ENCODE assay signal across 8 mouse cellular contexts in genomic region chr9:45121769-45122168, GRCm38 (mm10). TPM values are rescaled to one million over a fixed set of nuclear protein-coding genes. Genes with fewer than 3 reads are reported as not detected.
DNase-seq lines count a peak whose midpoint lies in the region; ATAC-seq and TF ChIP-seq lines count a peak whose summit lies in the region.

No protein-coding gene starts in this region.

- H3K27me3 ChIP-seq in ES-Bruce4 (ENCODE audit: control insufficient read depth, insufficient read depth, low read length, poor library complexity, severe bottlenecking): no peaks in the 10 kb centered on the region
- no peaks in the 10 kb centered on the region for H3K27me3 ChIP-seq in forebrain, embryonic 15.5 days
- H3K27me3 ChIP-seq in liver, postnatal 0 days (ENCODE audit: insufficient read depth, low read length): 0 out of 2 replicates have a peak, but pooled peaks cover 10% of the 10 kb centered on the region
- H3K27me3 ChIP-seq in neural tube, embryonic 14.5 days (ENCODE audit: control insufficient read depth, insufficient read depth, low read length): no peaks in the 10 kb centered on the region

- H3K4me2 ChIP-seq in forebrain, embryonic 15.5 days (replicated peaks): peak overlapping the region; percentile 34
- peak overlapping the region; percentile 27 for H3K4me2 ChIP-seq in liver, postnatal 0 days (ENCODE audit: low read depth, low read length)
- peak overlapping the region; percentile 46 for H3K4me2 ChIP-seq in neural tube, embryonic 14.5 days (ENCODE audit: low read depth, low read length)

- no peaks in the 10 kb centered on the region for H3K9me3 ChIP-seq in ES-Bruce4 (replicated peaks; ENCODE audit: control insufficient read depth, insufficient read depth, low read length, poor library complexity, severe bottlenecking)
- H3K9me3 ChIP-seq in forebrain, embryonic 15.5 days: no peaks in the 10 kb centered on the region
- H3K9me3 ChIP-seq in liver, postnatal 0 days (ENCODE audit: low read length): no peaks in the 10 kb centered on the region
- no peaks in the 10 kb centered on the region for H3K9me3 ChIP-seq in neural tube, embryonic 14.5 days (ENCODE audit: control insufficient read depth, low read length)

- no peak overlapping the region for H3K27ac ChIP-seq in ES-Bruce4 (ENCODE audit: insufficient read depth, low read length)
- no peak overlapping the region for H3K27ac ChIP-seq in forebrain, embryonic 15.5 days (replicated peaks)
- no peak overlapping the region for H3K27ac ChIP-seq in liver, postnatal 0 days (ENCODE audit: low read depth)
- no peak overlapping the region for H3K27ac ChIP-seq in neural tube, embryonic 14.5 days (ENCODE audit: low read depth, low read length)

- intact Hi-C loops in heart, postnatal 14 days (cut with DNase I): loop anchor here (1.0 kb wide), 1 partner anchor 25 kb away; no protein-coding TSS in a partner anchor

- peak; percentile 75 to 81 for DNase-seq in heart, postnatal 14 days
- DNase-seq in large intestine, adult 2 months (ENCODE audit: low read depth, low spot score): peak; percentile 57
- peak; percentile 80 for DNase-seq in liver, postnatal 0 days
- peak; percentile 47 for DNase-seq in testis, postnatal 14 days (ENCODE audit: low spot score)

- TF ChIP-seq POLR2A in ES-Bruce4 (IDR thresholded peaks at IDR 0.05; ENCODE audit: insufficient read depth, low read length): no peak

- no peaks in the 10 kb centered on the region for H3K4me1 ChIP-seq in ES-Bruce4 (ENCODE audit: control insufficient read depth, insufficient read depth, low read length)
- peaks cover 34% of the 10 kb centered on the region for H3K4me1 ChIP-seq in forebrain, embryonic 15.5 days
- peaks cover 7% of the 10 kb centered on the region for H3K4me1 ChIP-seq in liver, postnatal 0 days (ENCODE audit: insufficient read depth)
- peaks cover 17% of the 10 kb centered on the region for H3K4me1 ChIP-seq in neural tube, embryonic 14.5 days (ENCODE audit: control insufficient read depth, insufficient read depth, low read length)

- H3K4me3 ChIP-seq in ES-Bruce4 (ENCODE audit: low read depth, low read length): peak overlapping the region; percentile 26; the same call in 1 of the 2 replicates
- peak overlapping the region; percentile 20 for H3K4me3 ChIP-seq in forebrain, embryonic 15.5 days
- no peak overlapping the region for H3K4me3 ChIP-seq in liver, postnatal 0 days (ENCODE audit: low read depth, low read length)
- H3K4me3 ChIP-seq in neural tube, embryonic 14.5 days (ENCODE audit: low read depth, low read length): no peak overlapping the region

- H3K36me3 ChIP-seq in ES-Bruce4 (ENCODE audit: control insufficient read depth, insufficient read depth, low read length, poor library complexity, severe bottlenecking): no peaks in the 10 kb centered on the region
- H3K36me3 ChIP-seq in forebrain, embryonic 15.5 days: no peaks in the 10 kb centered on the region
- H3K36me3 ChIP-seq in liver, postnatal 0 days (replicated peaks; ENCODE audit: insufficient read depth, low read length): no peaks in the 10 kb centered on the region
- peaks cover 8% of the 10 kb centered on the region for H3K36me3 ChIP-seq in neural tube, embryonic 14.5 days (ENCODE audit: control insufficient read depth, insufficient read depth, low read length)

- WGBS in forebrain, embryonic 15.5 days: 4% methylated on average over 10 of the region's 10 CpGs
- 1% methylated on average over 10 of the region's 10 CpGs for WGBS in large intestine, adult 2 months
- WGBS in liver, postnatal 0 days (ENCODE audit: insufficient replicate concordance): 5% methylated on average over 10 of the region's 10 CpGs
- 4% methylated on average over 10 of the region's 10 CpGs for WGBS in neural tube, embryonic 14.5 days

- TF ChIP-seq EP300 in ES-Bruce4 (IDR thresholded peaks at IDR 0.05; ENCODE audit: insufficient read depth, low read depth, low read length): peak; percentile 64; the same call in 1 of the 2 replicates
- no peak for TF ChIP-seq EP300 in liver, postnatal 0 days (IDR thresholded peaks at IDR 0.05; ENCODE audit: low read depth)

- H3K9ac ChIP-seq in ES-Bruce4 (ENCODE audit: low read depth, poor library complexity, severe bottlenecking): no peak overlapping the region
- H3K9ac ChIP-seq in forebrain, embryonic 15.5 days (replicated peaks): peak overlapping the region; percentile 14; the same call in 1 of the 2 replicates
- no peak overlapping the region for H3K9ac ChIP-seq in liver, postnatal 0 days (replicated peaks)
- peak overlapping the region; percentile 37; the same call in 1 of the 2 replicates for H3K9ac ChIP-seq in neural tube, embryonic 14.5 days (replicated peaks; ENCODE audit: low read depth, low read length)

- peak; percentile 97 for TF ChIP-seq CTCF in ES-Bruce4 (IDR thresholded peaks at IDR 0.05; ENCODE audit: low read depth, low read length)
- TF ChIP-seq CTCF in liver, postnatal 0 days (IDR thresholded peaks at IDR 0.05; ENCODE audit: low read depth): peak; percentile 93

- ATAC-seq in cerebellum, adult (ENCODE audit: insufficient number of reproducible peaks, low FRiP score, low TSS enrichment): peak; percentile 33; the same call in 1 of the 2 replicates
- peak; percentile 54 for ATAC-seq in forebrain, embryonic 15.5 days (replicated peaks)
- peak; percentile 62; the same call in 1 of the 2 replicates for ATAC-seq in liver, postnatal 0 days
- ATAC-seq in neural tube, embryonic 14.5 days (ENCODE audit: low read depth): peak; percentile 60; the same call in 1 of the 2 replicates

RNA-seq across cellular contexts. Expression of gene Scn2b, which starts 4.2 kb away (rescaled TPM):
- polyA plus RNA-seq in ES-Bruce4 (2011; ENCODE audit: insufficient read depth, insufficient read length, low read depth, missing spikeins): 0.60 and 0.88 TPM in 2 replicates
- polyA plus RNA-seq in forebrain, embryonic 15.5 days (2015; fragmentation: Nextera tagmentation; extraction: Ambion mirVana): 5.3 and 5.7 TPM in 2 replicates
- 1 to 10 TPM; 1.2 to 1.4 TPM for total RNA-seq in heart, postnatal 14 days (2021)
- polyA plus RNA-seq in large intestine, adult 2 months (2012; rRNA removed): 2.3 and 2.8 TPM in 2 replicates
- 0.06 and 0.09 TPM in 2 replicates for polyA plus RNA-seq in liver, postnatal 0 days (2015; fragmentation: Nextera tagmentation; extraction: Ambion mirVana)
- polyA plus RNA-seq in neural tube, embryonic 14.5 days (2014; fragmentation: Nextera tagmentation; extraction: Ambion mirVana): 9.3 and 11.2 TPM in 2 replicates

RNA-seq across cellular contexts. Expression of gene Scn4b, which starts 16.4 kb away (rescaled TPM):
- polyA plus RNA-seq in ES-Bruce4 (2011; ENCODE audit: insufficient read depth, insufficient read length, low read depth, missing spikeins): 0.35 and 0.40 TPM in 2 replicates
- polyA plus RNA-seq in forebrain, embryonic 15.5 days (2015; fragmentation: Nextera tagmentation; extraction: Ambion mirVana): 0.10 and 0.34 TPM in 2 replicates
- 1 to 10 TPM; 1.3 to 1.7 TPM for total RNA-seq in heart, postnatal 14 days (2021)
- 0.05 and 0.10 TPM in 2 replicates for polyA plus RNA-seq in large intestine, adult 2 months (2012; rRNA removed)
- polyA plus RNA-seq in liver, postnatal 0 days (2015; fragmentation: Nextera tagmentation; extraction: Ambion mirVana): 0.73 and 0.82 TPM in 2 replicates
- polyA plus RNA-seq in neural tube, embryonic 14.5 days (2014; fragmentation: Nextera tagmentation; extraction: Ambion mirVana): 0.08 and 0.13 TPM in 2 replicates

RNA-seq across cellular contexts. Expression of gene Jaml, which starts 42.8 kb away (rescaled TPM):
- polyA plus RNA-seq in ES-Bruce4 (2011; ENCODE audit: insufficient read depth, insufficient read length, low read depth, missing spikeins): not detected in 2 replicates
- polyA plus RNA-seq in forebrain, embryonic 15.5 days (2015; fragmentation: Nextera tagmentation; extraction: Ambion mirVana): 0.45 TPM in 1 of 2 replicates, not detected in the other
- total RNA-seq in heart, postnatal 14 days (2021): under 1 TPM; 0.19 to 0.59 TPM
- polyA plus RNA-seq in large intestine, adult 2 months (2012; rRNA removed): 4.4 and 10.2 TPM in 2 replicates
- 0.68 and 0.73 TPM in 2 replicates for polyA plus RNA-seq in liver, postnatal 0 days (2015; fragmentation: Nextera tagmentation; extraction: Ambion mirVana)
- polyA plus RNA-seq in neural tube, embryonic 14.5 days (2014; fragmentation: Nextera tagmentation; extraction: Ambion mirVana): 0.22 TPM in 1 of 2 replicates, not detected in the other

Comparison
In these comparisons a context has a peak if more than half of its experiments do, and no peak if none do; other contexts are left out.
1. H3K4me3 ChIP-seq: peak in ES-Bruce4 (single experiment) and forebrain, embryonic 15.5 days (single experiment); none in liver, postnatal 0 days (single experiment) and neural tube, embryonic 14.5 days (single experiment).
2. H3K9ac ChIP-seq: peak in forebrain, embryonic 15.5 days (single experiment) and neural tube, embryonic 14.5 days (single experiment); none in ES-Bruce4 (single experiment) and liver, postnatal 0 days (single experiment).
3. Peak in every context shown above with its lines, with median percentiles within 50 percentile points of each other: ATAC-seq, H3K4me2 ChIP-seq and DNase-seq.